Mouse (Mus musculus) kidney, embryonic 14.5 days (tissue): ENCODE results near the gene Ppp3ca. TPM values are rescaled to one million over a fixed set of nuclear protein-coding genes. Genes with fewer than 3 reads are reported as not detected.

Experiments used
- ATAC-seq: fragments of 200-750 bp; cut with Nextera tagmentation; 2 replicates; pipeline ENCODE4 v1.8.0; 2017; ENCODE audit warnings: moderate number of reproducible peaks, mild to moderate bottlenecking, moderate TSS enrichment, moderate library complexity; ENCODE audit not compliant: low FRiP score, low TSS enrichment
- H3K27ac ChIP-seq: fragments of 300-500 bp; sonication (generic); 2 replicates; pipeline ENCODE4 v1.5.1; 2014; ENCODE audit warnings: low read depth, mild to moderate bottlenecking, low read length, moderate library complexity, mixed read lengths
- H3K27me3 ChIP-seq: fragments of 300-500 bp; sonication (generic); 2 replicates; pipeline ENCODE4 v1.6.1; 2014; ENCODE audit warnings: mild to moderate bottlenecking, low read length; ENCODE audit not compliant: control insufficient read depth, insufficient read depth
- H3K36me3 ChIP-seq: fragments of 300-500 bp; sonication (generic); 2 replicates; pipeline ENCODE4 v1.6.1; 2014; ENCODE audit warnings: low read length, mixed read lengths; ENCODE audit not compliant: control insufficient read depth, insufficient read depth
- H3K4me1 ChIP-seq: fragments of 300-500 bp; sonication (generic); 2 replicates; pipeline ENCODE4 v1.6.1; 2014; ENCODE audit warnings: low read length, mixed read lengths; ENCODE audit not compliant: control insufficient read depth, insufficient read depth
- H3K4me2 ChIP-seq: fragments of 300-500 bp; sonication (generic); replicated peaks from 2 replicates; pipeline ENCODE4 v1.6.1; 2014; ENCODE audit warnings: low read depth, mild to moderate bottlenecking, low read length
- H3K4me3 ChIP-seq: fragments of 300-500 bp; sonication (generic); 2 replicates; pipeline ENCODE4 v1.5.1; 2014; ENCODE audit warnings: mild to moderate bottlenecking, low read length
- H3K9ac ChIP-seq: fragments of 300-500 bp; sonication (generic); 2 replicates; pipeline ENCODE4 v1.6.1; 2014; ENCODE audit warnings: low read depth, mild to moderate bottlenecking, low read length, moderate library complexity
- H3K9me3 ChIP-seq: fragments of 300-500 bp; sonication (generic); 2 replicates; pipeline ENCODE4 v1.6.1; 2016; ENCODE audit warnings: low read length; ENCODE audit not compliant: control insufficient read depth
- WGBS: fragments of 180-500 bp; shearing (Covaris S2); extraction: QIAGEN DNeasy Blood & Tissue Kit; methylation state at CpG from one replicate; pipeline ENCODE4 v1.1.7; 2014; 5-methylcytosine and 5-hydroxymethylcytosine counted together
- polyA plus RNA-seq: library from polyadenylated mRNA; unstranded; fragments of >200 nt; fragmentation: Nextera tagmentation; extraction: Ambion mirVana; gene quantifications from 2 replicates; pipeline ENCODE4 v1.2.1, GENCODE M21; 2014

Gene Ppp3ca
- polyA plus RNA-seq, 1 experiment from 2014 or later = 76.7 TPM

DNA sequence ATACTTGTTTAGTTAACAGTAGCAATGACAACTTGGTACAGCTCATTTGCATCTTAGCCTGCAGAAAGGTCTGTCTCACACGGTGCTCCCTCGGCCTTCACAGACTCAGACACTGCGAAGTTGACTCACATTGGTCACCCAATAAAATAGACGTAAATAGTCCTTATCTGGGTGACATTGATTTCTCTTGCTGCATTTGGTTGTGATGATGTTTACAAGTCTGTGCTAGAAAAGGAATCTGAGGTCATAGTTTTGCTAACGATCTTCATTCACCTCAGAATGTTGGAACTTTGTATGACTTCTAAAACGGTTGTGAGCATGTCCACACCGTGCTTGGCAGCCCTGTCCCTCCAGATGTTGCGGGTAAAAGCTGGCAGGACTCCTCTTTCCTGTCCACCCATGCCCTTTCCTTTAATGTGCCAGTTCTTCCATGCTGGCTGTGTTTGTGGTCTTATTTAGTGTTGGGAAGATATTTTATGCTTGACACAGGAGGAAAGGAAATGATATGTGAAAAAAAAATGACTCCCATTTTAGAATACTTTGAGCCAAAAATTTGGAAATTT lies 202.7 kb downstream of the Ppp3ca start:
- no peak overlapping the region for H3K27ac ChIP-seq
- no peak for ATAC-seq
- H3K9me3 ChIP-seq = no peaks in the 10 kb centered on the region
- no peaks in the 10 kb centered on the region; the same call in 1 of the 2 replicates for H3K36me3 ChIP-seq
- no peaks in the 10 kb centered on the region for H3K27me3 ChIP-seq
- WGBS = 60% methylated on average over 8 of the region's 8 CpGs
- H3K4me2 ChIP-seq = no peak overlapping the region
- no peak overlapping the region for H3K9ac ChIP-seq
- H3K4me3 ChIP-seq = no peak overlapping the region
- peaks cover 12% of the 10 kb centered on the region for H3K4me1 ChIP-seq

DNA sequence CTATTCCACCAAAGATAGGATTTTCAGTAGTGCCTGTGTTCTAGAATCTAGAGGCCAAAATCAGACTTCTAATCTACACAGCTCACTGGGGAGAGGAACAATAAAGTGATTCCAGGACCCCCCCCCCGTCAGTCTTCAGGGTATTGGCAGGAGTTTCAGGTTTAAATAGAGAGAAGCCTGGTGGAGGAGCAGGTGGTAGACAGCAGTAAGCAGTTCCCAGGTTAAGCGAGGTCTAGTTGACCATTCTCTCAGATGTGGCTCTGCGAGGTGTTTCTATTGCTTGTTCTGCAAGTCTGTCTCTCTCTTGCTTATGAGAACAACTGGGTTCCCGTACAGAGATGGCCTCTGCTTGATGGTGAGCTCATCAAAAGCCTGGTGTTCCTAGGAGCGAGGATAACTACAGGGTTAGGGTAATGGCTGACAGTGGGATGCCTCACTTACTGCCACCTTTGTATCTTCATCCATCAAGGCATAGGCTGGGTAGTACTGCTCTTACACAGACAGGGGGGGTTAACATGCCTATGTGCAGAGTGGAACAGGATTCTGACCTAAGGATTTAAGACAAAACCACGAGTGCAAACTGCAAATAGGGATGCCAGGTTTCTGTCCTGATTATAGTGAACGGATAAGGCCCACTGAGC lies 204.0 kb downstream of the Ppp3ca start:
- Histone ChIP-seq H3K4me1 (peaks cover 12% of the 10 kb centered on the region), H3K36me3 (no peaks in the 10 kb centered on the region; the same call in 1 of the 2 replicates), H3K9ac (no peak overlapping the region), H3K27me3 (no peaks in the 10 kb centered on the region), H3K27ac (no peak overlapping the region), H3K4me2 (no peak overlapping the region), H3K4me3 (no peak overlapping the region), H3K9me3 (no peaks in the 10 kb centered on the region)
- no peak for ATAC-seq
- WGBS = 86% methylated on average over 7 of the region's 7 CpGs

DNA sequence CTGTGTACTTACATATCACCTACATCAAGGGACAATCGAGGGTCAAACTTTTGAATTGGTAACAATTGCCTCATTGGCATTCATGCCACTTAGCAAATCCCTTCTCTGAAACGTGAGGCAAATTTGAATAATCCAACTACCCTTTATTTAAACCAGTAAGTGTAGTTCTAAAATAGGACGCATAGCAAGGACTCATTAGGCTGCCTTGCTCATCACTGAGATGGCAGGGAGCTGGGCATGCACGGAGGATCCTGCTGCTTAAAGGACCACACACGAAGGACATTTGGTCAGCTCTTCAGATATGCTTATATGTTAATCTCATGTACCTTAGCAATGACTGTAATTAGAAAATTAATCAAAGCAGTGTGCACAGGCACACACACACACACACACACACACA lies 204.6 kb downstream of the Ppp3ca start:
- no peak overlapping the region for H3K4me3 ChIP-seq
- no peaks in the 10 kb centered on the region for H3K27me3 ChIP-seq
- H3K4me1 ChIP-seq = peaks cover 12% of the 10 kb centered on the region
- H3K9me3 ChIP-seq = no peaks in the 10 kb centered on the region
- ATAC-seq = no peak
- H3K27ac ChIP-seq = no peak overlapping the region
- 87% methylated on average over 5 of the region's 5 CpGs for WGBS
- no peak overlapping the region for H3K9ac ChIP-seq
- no peak overlapping the region for H3K4me2 ChIP-seq
- H3K36me3 ChIP-seq = no peaks in the 10 kb centered on the region; the same call in 1 of the 2 replicates

DNA sequence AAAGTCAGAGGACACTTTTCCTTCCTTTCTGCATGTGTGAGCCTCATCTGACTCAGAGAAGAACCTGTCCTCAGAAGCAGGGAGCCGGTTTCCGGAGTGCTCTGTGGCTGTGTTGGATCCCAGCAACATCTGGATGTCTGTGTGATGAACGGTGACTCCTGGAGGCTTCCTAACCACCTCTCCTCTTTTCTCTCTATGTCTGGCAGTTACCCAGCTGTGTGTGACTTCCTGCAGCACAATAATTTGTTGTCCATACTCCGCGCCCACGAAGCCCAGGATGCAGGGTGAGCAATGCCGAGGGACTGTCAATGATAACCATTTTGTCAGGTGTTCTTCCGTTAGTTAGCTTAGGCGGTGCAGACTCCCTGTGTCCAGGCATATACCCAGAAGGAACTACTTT lies 217.8 kb downstream of the Ppp3ca start:
- Histone ChIP-seq H3K4me1 (no peaks in the 10 kb centered on the region), H3K27ac (no peak overlapping the region), H3K9me3 (no peaks in the 10 kb centered on the region), H3K4me2 (no peak overlapping the region), H3K27me3 (no peaks in the 10 kb centered on the region), H3K4me3 (no peak overlapping the region), H3K9ac (no peak overlapping the region), H3K36me3 (peaks cover 4% of the 10 kb centered on the region; the same call in 1 of the 2 replicates)
- WGBS = 85% methylated on average over 9 of the region's 9 CpGs
- ATAC-seq = no peak

DNA sequence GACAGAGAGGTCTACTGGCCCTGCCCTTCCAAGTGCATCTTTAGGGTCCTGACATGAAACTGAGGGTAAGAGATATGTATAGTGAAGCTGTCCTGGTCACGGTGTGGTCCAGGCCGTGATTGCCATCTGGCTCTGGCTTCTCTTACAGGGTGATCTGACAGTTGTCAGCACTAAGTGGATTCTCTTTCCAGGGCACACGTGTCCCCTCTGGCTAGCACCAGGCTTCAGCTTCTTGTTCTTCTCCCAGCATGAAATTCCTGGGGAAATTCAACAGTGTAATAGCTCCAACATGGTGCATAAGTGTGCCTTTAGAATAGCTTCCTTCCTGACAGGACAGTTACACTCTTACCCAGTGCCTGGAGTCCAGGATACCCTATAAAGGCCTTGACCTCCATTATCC lies 222.2 kb downstream of the Ppp3ca start:
- Histone ChIP-seq H3K9me3 (no peaks in the 10 kb centered on the region), H3K27me3 (no peaks in the 10 kb centered on the region), H3K4me1 (no peaks in the 10 kb centered on the region), H3K4me2 (no peak overlapping the region), H3K36me3 (peaks cover 10% of the 10 kb centered on the region; the same call in 1 of the 2 replicates), H3K4me3 (no peak overlapping the region), H3K27ac (no peak overlapping the region), H3K9ac (no peak overlapping the region)
- WGBS = 78% methylated on average over 3 of the region's 3 CpGs
- ATAC-seq = no peak

DNA sequence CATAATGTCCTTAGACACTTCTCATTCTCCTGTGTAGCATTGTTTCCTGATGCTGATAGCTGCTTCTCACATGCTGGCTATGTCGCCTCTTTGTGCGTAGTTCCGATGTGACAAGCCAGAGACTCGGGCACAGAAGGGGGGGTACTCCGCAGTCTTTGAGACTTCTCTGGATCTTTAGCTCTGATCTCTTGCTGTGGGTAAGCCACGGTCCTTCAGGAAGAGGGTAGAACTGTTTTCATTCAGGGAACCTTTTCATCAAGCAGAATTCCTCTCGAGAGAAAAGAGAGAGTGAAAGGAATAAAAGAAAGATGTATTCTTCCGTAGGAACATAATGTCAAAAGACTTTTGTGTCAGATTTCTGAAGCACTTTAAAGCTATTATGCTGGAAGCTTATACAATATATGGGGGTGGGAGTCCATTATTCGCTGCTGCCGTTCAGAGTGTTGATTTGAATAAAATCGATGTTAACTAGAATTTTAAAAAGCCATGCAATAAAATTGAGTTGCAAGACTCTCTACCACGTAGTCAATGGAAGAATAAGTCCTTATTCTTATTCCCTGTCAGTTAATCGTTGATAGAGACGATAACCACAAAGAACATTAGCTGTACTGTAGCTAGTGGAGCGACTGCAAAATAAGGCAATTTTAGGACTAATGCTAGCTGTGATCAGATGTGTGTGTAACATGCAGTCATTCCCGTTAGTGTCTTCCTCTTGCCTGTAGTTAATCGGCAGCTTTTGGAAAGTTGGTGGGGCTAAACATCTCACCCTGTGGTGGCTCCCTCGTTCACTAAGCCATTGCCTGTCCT lies 223.9 kb downstream of the Ppp3ca start:
- 93% methylated on average over 18 of the region's 18 CpGs for WGBS
- Histone ChIP-seq H3K4me2 (no peak overlapping the region), H3K9ac (no peak overlapping the region), H3K4me3 (no peak overlapping the region), H3K27ac (no peak overlapping the region), H3K27me3 (no peaks in the 10 kb centered on the region), H3K4me1 (no peaks in the 10 kb centered on the region), H3K36me3 (peaks cover 10% of the 10 kb centered on the region; the same call in 1 of the 2 replicates), H3K9me3 (no peaks in the 10 kb centered on the region)
- no peak for ATAC-seq

DNA sequence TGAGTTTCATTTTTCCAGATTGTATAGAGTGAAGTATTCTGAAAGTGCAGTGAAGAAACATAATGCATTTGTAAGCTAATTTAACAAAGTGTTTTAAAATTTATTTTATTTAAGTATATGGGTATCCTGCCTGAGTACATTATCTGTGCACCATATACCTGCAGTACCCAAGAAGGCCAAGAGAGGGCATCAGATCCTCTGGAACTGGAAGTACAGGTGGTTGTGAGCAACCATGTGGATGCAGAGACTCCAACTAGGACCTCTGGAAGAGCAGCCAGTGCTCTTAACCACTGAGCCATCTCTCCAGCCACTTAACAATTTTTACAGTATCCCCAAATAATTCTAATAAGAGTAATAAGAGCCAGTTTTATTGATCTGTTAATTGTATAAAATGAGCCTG lies 225.6 kb downstream of the Ppp3ca start:
- no peaks in the 10 kb centered on the region for H3K27me3 ChIP-seq

DNA sequence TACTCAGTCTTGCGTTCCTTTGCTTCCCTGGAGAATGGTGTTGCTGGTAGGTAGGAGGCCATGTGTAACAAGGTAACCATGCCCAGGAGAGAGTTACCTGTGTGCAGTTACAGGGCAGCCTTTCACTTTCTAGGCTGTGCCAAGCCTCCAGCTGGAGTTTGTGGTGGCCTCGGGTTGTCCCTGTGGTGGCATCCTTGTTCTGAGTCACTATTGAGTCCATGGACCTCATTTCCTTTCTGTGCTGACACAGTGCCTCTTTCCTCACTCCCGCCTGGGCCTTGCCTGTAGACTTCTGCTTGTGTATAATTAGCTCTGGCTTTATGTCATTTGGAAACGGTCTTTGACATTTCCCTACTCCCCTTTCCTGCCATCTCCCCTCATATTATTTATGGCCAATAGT lies 226.4 kb downstream of the Ppp3ca start:
- H3K36me3 ChIP-seq = peaks cover 10% of the 10 kb centered on the region; the same call in 1 of the 2 replicates
- 70% methylated on average over 4 of the region's 4 CpGs for WGBS
- no peak for ATAC-seq
- H3K4me1 ChIP-seq = no peaks in the 10 kb centered on the region
- H3K27ac ChIP-seq = no peak overlapping the region
- H3K9ac ChIP-seq = no peak overlapping the region
- H3K27me3 ChIP-seq = no peaks in the 10 kb centered on the region
- no peaks in the 10 kb centered on the region for H3K9me3 ChIP-seq
- H3K4me2 ChIP-seq = no peak overlapping the region
- H3K4me3 ChIP-seq = no peak overlapping the region

More for the DNA sequence above, 225.6 kb downstream of the Ppp3ca start:
- no peak overlapping the region for H3K4me2 ChIP-seq
- no peaks in the 10 kb centered on the region for H3K4me1 ChIP-seq
- no peak for ATAC-seq
- no peak overlapping the region for H3K9ac ChIP-seq
- H3K36me3 ChIP-seq = peaks cover 10% of the 10 kb centered on the region; the same call in 1 of the 2 replicates
- H3K9me3 ChIP-seq = no peaks in the 10 kb centered on the region
- no peak overlapping the region for H3K4me3 ChIP-seq
- H3K27ac ChIP-seq = no peak overlapping the region

DNA sequence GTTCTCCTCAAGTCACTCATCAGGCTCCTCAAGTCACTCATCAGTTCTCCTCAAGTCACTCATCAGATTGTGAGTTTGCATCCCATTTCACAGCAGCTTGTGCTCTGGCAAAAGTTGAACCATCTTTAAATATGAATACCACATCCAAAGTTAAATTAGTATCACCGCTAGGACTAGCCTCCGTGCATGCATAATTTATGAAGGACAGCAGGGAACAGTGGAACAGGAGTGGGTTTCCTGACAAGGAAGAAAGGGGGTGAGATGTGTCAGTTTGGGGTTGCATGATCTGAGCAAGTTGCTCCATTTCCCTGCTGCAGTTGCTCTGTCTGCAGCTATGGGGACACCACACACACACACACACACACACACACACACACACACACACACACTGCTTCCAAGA lies 229.8 kb downstream of the Ppp3ca start:
- Histone ChIP-seq H3K27ac (no peak overlapping the region), H3K4me2 (no peak overlapping the region), H3K9me3 (no peaks in the 10 kb centered on the region), H3K4me1 (no peaks in the 10 kb centered on the region), H3K27me3 (no peaks in the 10 kb centered on the region), H3K9ac (no peak overlapping the region), H3K36me3 (peaks cover 17% of the 10 kb centered on the region; the same call in 1 of the 2 replicates), H3K4me3 (no peak overlapping the region)
- ATAC-seq = no peak
- WGBS = 81% methylated on average over 2 of the region's 2 CpGs
